Mouse (Mus musculus): ENCODE measurements at regions not wholly inside any gene's neighbourhood (a gene's known extent, or its start where the extent isn't known, plus 50 kb on each side); places are given as distances from the start of the nearest gene placed in this dataset.
A peak's percentile ranks its signal among the peaks of the same experiment; 100 is the strongest.

- intact Hi-C loops (cut with DNase I) = no loop called here
- no peak for DNase-seq (ENCODE audit: low spot score in 2 of 2)
Observed at GRCm38 (mm10) chr12:118566681-118567080, 265.4 kb upstream of the Sp4 start.

DNA sequence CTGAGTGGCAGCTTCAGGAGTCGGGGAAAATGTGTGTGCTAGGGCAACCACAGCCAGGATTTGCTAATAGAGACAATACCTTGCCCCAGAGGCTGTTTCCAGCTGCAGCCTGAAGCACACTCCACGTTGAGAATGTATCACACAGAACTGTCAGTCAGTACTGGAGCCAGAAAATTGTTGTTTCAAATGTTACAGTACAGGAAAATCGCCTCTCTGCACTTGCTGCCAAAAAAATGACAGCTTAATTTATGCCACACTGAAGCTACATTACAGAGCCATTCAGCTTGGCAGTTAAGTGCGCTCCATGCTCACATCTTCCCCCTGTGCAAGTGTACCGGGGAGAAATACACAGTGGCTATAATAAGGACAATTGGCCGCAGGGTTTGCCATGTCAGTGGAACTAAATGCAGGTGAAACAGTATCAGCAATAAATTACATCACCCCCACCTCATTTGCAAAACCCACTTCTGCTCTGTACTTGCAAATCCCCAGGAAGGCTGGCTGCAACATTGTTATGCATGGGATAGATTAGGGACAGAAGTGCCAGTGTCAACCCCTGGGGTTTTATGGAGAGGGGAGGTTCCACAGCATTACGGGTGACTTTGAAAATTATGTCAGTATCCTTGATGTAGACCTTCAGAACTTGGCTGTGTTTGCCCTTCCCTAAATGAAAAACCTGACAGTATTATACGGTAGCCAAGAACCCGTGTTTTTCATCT lies 263.3 kb upstream of the Sp4 start:
- intact Hi-C loops (cut with DNase I) = no loop called here
- DNase-seq (ENCODE audit: low spot score in 2 of 2) = peak in 1 of 2 experiments; percentile 16

- DNase-seq (ENCODE audit: low spot score in 2 of 2) = no peak
- intact Hi-C loops (cut with DNase I) = no loop called here
Observed at GRCm38 (mm10) chr12:118562226-118562625, 261.0 kb upstream of the Sp4 start.

- intact Hi-C loops (cut with DNase I) = no loop called here
- no peak for DNase-seq (ENCODE audit: low spot score in 2 of 2)
Observed at GRCm38 (mm10) chr12:118549071-118549470, 247.8 kb upstream of the Sp4 start.

DNA sequence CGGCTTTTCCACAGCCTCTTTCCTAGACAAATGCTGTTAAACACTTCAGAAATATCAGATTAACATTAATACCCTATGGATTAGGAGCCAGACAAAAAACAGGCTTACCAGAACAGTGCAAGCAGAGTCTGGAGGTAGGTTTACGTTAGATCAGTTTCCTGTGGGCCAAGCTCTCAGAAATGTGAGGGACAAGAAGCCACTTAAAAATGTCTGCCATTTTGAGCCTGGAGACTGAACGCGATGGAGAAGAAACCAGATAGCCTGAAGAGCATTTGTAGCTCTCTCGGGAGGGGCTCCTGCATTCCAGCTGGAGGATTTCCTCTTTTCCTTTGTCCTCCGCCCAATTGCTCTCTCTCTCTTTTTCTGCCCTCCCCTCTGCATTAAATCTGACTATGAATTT lies 239.1 kb upstream of the Sp4 start:
- intact Hi-C loops (cut with DNase I) = no loop called here
- DNase-seq (ENCODE audit: low spot score in 2 of 2) = no peak

- no peak for DNase-seq (ENCODE audit: low spot score in 2 of 2)
- intact Hi-C loops (cut with DNase I) = no loop called here
Observed at GRCm38 (mm10) chr12:118530514-118530913, 229.3 kb upstream of the Sp4 start.

- intact Hi-C loops (cut with DNase I) = no loop called here
- DNase-seq (ENCODE audit: low spot score in 2 of 2) = no peak
Observed at GRCm38 (mm10) chr12:118529428-118530361, 228.5 kb upstream of the Sp4 start.

- no peak for DNase-seq (ENCODE audit: low spot score in 2 of 2)
- intact Hi-C loops (cut with DNase I) = no loop called here
Observed at GRCm38 (mm10) chr12:118521770-118522169, 220.5 kb upstream of the Sp4 start.

GRCm38 (mm10) chr12:118521329-118521728 lies 220.1 kb upstream of the Sp4 start:
- intact Hi-C loops (cut with DNase I) = no loop called here
- no peak for DNase-seq (ENCODE audit: low spot score in 2 of 2)

GRCm38 (mm10) chr12:118519801-118520327 lies 218.6 kb upstream of the Sp4 start:
- intact Hi-C loops (cut with DNase I) = no loop called here
- no peak for DNase-seq (ENCODE audit: low spot score in 2 of 2)

DNA sequence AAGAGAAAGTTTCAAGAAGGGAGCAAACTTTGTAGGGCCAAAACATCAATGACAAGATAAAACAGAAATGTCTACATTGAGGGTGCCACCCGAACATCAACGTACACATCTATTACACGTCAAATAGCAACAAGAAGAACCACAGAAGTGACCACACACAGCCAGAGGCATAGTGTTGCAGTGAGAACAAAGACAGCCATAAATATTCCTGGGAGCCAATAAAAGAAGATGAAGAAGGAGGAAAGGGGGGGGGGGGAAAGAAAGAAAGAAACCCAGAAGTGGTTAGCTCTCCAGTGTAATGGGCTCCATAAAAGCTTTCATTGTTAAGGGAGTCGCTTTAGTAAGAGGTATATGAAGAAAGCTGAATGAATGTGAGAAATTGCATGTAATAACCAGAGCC lies 209.7 kb upstream of the Sp4 start:
- DNase-seq (ENCODE audit: low spot score in 2 of 2) = no peak
- intact Hi-C loops (cut with DNase I) = no loop called here

- intact Hi-C loops (cut with DNase I) = no loop called here
Observed at GRCm38 (mm10) chr12:118508972-118509917, 208.0 kb upstream of the Sp4 start.

GRCm38 (mm10) chr12:118500392-118500791 lies 199.2 kb upstream of the Sp4 start:
- no peak for DNase-seq (ENCODE audit: low spot score in 2 of 2)
- intact Hi-C loops (cut with DNase I) = no loop called here

More at GRCm38 (mm10) chr12:118508972-118509917, 208.0 kb upstream of the Sp4 start:
- no peak for DNase-seq (ENCODE audit: low spot score in 2 of 2)

- no peak for DNase-seq (ENCODE audit: low spot score in 2 of 2)
- intact Hi-C loops (cut with DNase I) = no loop called here
Observed at GRCm38 (mm10) chr12:118488038-118488437, 186.8 kb upstream of the Sp4 start.

GRCm38 (mm10) chr12:118486434-118486833 lies 185.2 kb upstream of the Sp4 start:
- DNase-seq (ENCODE audit: low spot score in 2 of 2) = no peak
- intact Hi-C loops (cut with DNase I) = no loop called here

DNA sequence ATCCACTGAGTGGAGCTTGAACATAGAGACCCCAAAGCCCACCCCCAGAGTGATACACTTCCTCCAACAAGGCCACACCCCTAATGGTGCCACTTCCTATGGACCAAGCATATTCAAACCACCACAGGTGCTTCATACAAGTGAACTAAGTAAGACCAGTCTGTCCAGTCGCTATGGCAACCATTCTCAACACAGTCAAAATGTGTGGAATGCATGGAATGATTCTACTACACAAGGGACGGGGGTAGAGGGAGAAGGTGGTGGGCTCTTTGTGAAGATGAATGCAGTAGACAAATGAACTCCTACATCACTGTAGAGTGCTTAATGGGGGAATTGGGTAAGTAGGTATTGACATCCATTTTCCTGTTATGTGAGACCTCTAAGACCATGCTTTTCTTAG lies 180.1 kb upstream of the Sp4 start:
- no peak for DNase-seq (ENCODE audit: low spot score in 2 of 2)

GRCm38 (mm10) chr12:118474732-118475131 lies 173.5 kb upstream of the Sp4 start:
- intact Hi-C loops (cut with DNase I) = no loop called here

More for the DNA sequence above, 180.1 kb upstream of the Sp4 start:
- intact Hi-C loops (cut with DNase I) = no loop called here

DNA sequence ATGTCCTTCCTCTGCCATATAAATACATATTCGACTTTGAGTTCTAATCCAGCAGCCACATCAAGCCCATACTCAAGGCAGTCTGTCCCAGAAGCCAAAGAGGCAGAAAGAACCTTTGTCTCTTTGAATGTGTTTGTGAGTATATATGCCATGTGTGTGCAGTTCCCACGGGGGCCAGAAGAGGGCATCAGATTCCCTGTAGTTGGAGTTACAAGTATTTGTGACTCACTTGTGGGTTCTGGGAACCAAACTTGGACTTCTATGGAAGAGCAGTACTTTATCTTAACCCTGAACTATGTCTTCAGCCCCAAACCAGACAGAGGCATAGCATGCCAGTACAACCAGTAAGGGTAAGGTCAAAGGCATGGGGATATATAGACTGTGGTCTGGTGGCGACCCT lies 165.6 kb upstream of the Sp4 start:
- no peak for DNase-seq (ENCODE audit: low spot score in 2 of 2)

More at GRCm38 (mm10) chr12:118474732-118475131, 173.5 kb upstream of the Sp4 start:
- DNase-seq (ENCODE audit: low spot score in 2 of 2) = no peak

More for the DNA sequence above, 165.6 kb upstream of the Sp4 start:
- intact Hi-C loops (cut with DNase I) = no loop called here
